Mouse (Mus musculus): Measurements from ENCODE around the gene Mpped2. TPM values are rescaled to one million over a fixed set of nuclear protein-coding genes. Genes with fewer than 3 reads are reported as not detected.

Gene Mpped2
- polyA plus RNA-seq, 1 experiment from 2014 or later = 1.3 TPM

DNA sequence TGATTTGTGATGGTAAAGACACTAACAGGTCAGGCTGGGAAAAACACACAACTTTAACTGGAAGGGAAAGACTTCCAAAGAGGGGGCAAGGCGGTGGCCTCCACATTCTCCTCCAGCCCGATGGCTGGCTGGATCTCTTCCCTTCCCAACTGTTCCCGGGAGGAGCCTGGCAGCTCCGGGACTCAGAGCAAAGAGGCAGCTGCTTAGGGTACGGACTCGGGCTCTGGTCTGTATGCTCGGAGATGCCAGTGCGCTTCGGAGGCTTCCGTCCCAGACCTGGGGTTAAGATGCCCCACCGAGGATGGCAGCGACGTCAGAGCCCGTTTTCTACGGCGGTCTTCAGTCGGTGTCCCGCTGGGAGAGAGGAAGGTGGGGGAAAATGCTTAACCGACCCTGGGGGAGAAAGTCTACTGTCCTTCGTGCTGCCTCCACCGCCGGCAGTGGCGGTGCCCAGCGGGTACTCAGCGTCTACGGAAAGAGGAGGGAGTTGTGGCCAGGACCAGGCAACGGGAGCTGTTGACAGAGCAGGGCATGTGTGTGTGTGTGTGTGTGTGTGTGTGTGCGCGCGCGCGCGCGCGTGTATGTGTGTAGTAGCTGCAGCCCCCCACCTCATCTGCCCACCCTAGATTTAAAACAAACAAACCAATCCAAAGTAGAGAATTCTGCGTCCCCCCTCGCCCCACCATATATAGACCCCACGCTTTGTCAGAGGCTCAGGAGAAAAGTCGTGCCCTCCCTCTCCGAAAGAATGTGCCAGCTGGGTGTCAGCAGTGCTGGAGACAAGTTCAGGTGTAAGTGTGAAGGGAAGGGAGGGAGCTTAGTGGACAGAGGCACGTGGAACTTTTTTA, 2.0 kb downstream of the Mpped2 start:
- TF ChIP-seq EP300 (IDR thresholded peaks at IDR 0.05; ENCODE audit: low read depth) = no peak
- TF ChIP-seq CTCF (IDR thresholded peaks at IDR 0.05; ENCODE audit: low read depth) = no peak
- H3K9ac ChIP-seq (replicated peaks) = 0 out of 2 replicates have a peak overlapping the region, but pooled peaks have one; percentile 26
- under 1% methylated on average over 40 of the region's 41 CpGs for WGBS (ENCODE audit: insufficient replicate concordance)
- no peaks in the 10 kb centered on the region for H3K36me3 ChIP-seq (replicated peaks; ENCODE audit: insufficient read depth, low read length)
- no peaks in the 10 kb centered on the region for H3K9me3 ChIP-seq (ENCODE audit: low read length)
- peak overlapping the region; percentile 68 for H3K4me3 ChIP-seq (ENCODE audit: low read depth, low read length)
- DNase-seq (peak; percentile 16), ATAC-seq (no peak)
- H3K4me2 ChIP-seq (ENCODE audit: low read depth, low read length) = peak overlapping the region; percentile 98
- H3K27me3 ChIP-seq (ENCODE audit: insufficient read depth, low read length) = peaks cover 47% of the 10 kb centered on the region
- no peaks in the 10 kb centered on the region for H3K4me1 ChIP-seq (ENCODE audit: insufficient read depth)
- H3K27ac ChIP-seq (ENCODE audit: low read depth) = no peak overlapping the region

- Histone ChIP-seq H3K9ac (replicated peaks) (no peak overlapping the region), H3K36me3 (replicated peaks; ENCODE audit: insufficient read depth, low read length) (no peaks in the 10 kb centered on the region), H3K4me1 (ENCODE audit: insufficient read depth) (no peaks in the 10 kb centered on the region), H3K4me3 (ENCODE audit: low read depth, low read length) (peak overlapping the region; percentile 68; the same call in 1 of the 2 replicates), H3K9me3 (ENCODE audit: low read length) (no peaks in the 10 kb centered on the region), H3K4me2 (ENCODE audit: low read depth, low read length) (peak overlapping the region; percentile 98), H3K27ac (ENCODE audit: low read depth) (no peak overlapping the region), H3K27me3 (ENCODE audit: insufficient read depth, low read length) (peaks cover 47% of the 10 kb centered on the region)
- ATAC-seq (no peak), DNase-seq (no peak)
- WGBS (ENCODE audit: insufficient replicate concordance) = 6% methylated on average over 13 of the region's 13 CpGs
- TF ChIP-seq EP300 (IDR thresholded peaks at IDR 0.05; ENCODE audit: low read depth) = no peak
- TF ChIP-seq CTCF (IDR thresholded peaks at IDR 0.05; ENCODE audit: low read depth) = no peak
These were observed 2.6 kb downstream of the Mpped2 start for GRCm38 (mm10) chr2:106695734-106696022.

GRCm38 (mm10) chr2:106696372-106696771, 3.3 kb downstream of the Mpped2 start:
- 78% methylated on average over 8 of the region's 8 CpGs for WGBS (ENCODE audit: insufficient replicate concordance)
- no peak overlapping the region for H3K4me3 ChIP-seq (ENCODE audit: low read depth, low read length)
- ATAC-seq (no peak), DNase-seq (no peak)
- no peak overlapping the region for H3K4me2 ChIP-seq (ENCODE audit: low read depth, low read length)
- H3K9me3 ChIP-seq (ENCODE audit: low read length) = no peaks in the 10 kb centered on the region
- TF ChIP-seq CTCF (IDR thresholded peaks at IDR 0.05; ENCODE audit: low read depth) (no peak), EP300 (IDR thresholded peaks at IDR 0.05; ENCODE audit: low read depth) (no peak)
- H3K9ac ChIP-seq (replicated peaks) = no peak overlapping the region
- H3K27ac ChIP-seq (ENCODE audit: low read depth) = no peak overlapping the region
- H3K36me3 ChIP-seq (replicated peaks; ENCODE audit: insufficient read depth, low read length) = no peaks in the 10 kb centered on the region
- H3K27me3 ChIP-seq (ENCODE audit: insufficient read depth, low read length) = peaks cover 44% of the 10 kb centered on the region
- H3K4me1 ChIP-seq (ENCODE audit: insufficient read depth) = no peaks in the 10 kb centered on the region

- H3K4me1 ChIP-seq (ENCODE audit: insufficient read depth) = no peaks in the 10 kb centered on the region
- no peaks in the 10 kb centered on the region for H3K36me3 ChIP-seq (replicated peaks; ENCODE audit: insufficient read depth, low read length)
- 88% methylated on average over 5 of the region's 5 CpGs for WGBS (ENCODE audit: insufficient replicate concordance)
- no peak overlapping the region for H3K27ac ChIP-seq (ENCODE audit: low read depth)
- no peak overlapping the region for H3K4me3 ChIP-seq (ENCODE audit: low read depth, low read length)
- H3K4me2 ChIP-seq (ENCODE audit: low read depth, low read length) = no peak overlapping the region
- DNase-seq = no peak
- TF ChIP-seq EP300 (IDR thresholded peaks at IDR 0.05; ENCODE audit: low read depth) = no peak
- no peak for TF ChIP-seq CTCF (IDR thresholded peaks at IDR 0.05; ENCODE audit: low read depth)
- H3K27me3 ChIP-seq (ENCODE audit: insufficient read depth, low read length) = no peaks in the 10 kb centered on the region
- no peak for ATAC-seq
- H3K9me3 ChIP-seq (ENCODE audit: low read length) = no peaks in the 10 kb centered on the region
- H3K9ac ChIP-seq (replicated peaks) = no peak overlapping the region
These were observed 12.6 kb downstream of the Mpped2 start for GRCm38 (mm10) chr2:106705664-106706063.

- whole genome bisulfite sequencing (ENCODE audit: insufficient replicate concordance) = 79% methylated on average over 2 of the region's 2 CpGs
- H3K36me3 ChIP-seq (replicated peaks; ENCODE audit: insufficient read depth, low read length) = no peaks in the 10 kb centered on the region
- H3K9me3 ChIP-seq (ENCODE audit: low read length) = no peaks in the 10 kb centered on the region
- TF ChIP-seq CTCF (IDR thresholded peaks at IDR 0.05; ENCODE audit: low read depth) (no peak), EP300 (IDR thresholded peaks at IDR 0.05; ENCODE audit: low read depth) (no peak)
- no peak overlapping the region for H3K27ac ChIP-seq (ENCODE audit: low read depth)
- no peak overlapping the region for H3K4me3 ChIP-seq (ENCODE audit: low read depth, low read length)
- no peaks in the 10 kb centered on the region for H3K4me1 ChIP-seq (ENCODE audit: insufficient read depth)
- ATAC-seq (no peak), DNase-seq (no peak)
- H3K4me2 ChIP-seq (ENCODE audit: low read depth, low read length) = no peak overlapping the region
- no peaks in the 10 kb centered on the region for H3K27me3 ChIP-seq (ENCODE audit: insufficient read depth, low read length)
- no peak overlapping the region for H3K9ac ChIP-seq (replicated peaks)
These were observed 14.1 kb downstream of the Mpped2 start for GRCm38 (mm10) chr2:106707136-106707535.

- DNase-seq (no peak), ATAC-seq (no peak)
- Histone ChIP-seq H3K4me2 (ENCODE audit: low read depth, low read length) (no peak overlapping the region), H3K4me1 (ENCODE audit: insufficient read depth) (no peaks in the 10 kb centered on the region), H3K9me3 (ENCODE audit: low read length) (no peaks in the 10 kb centered on the region), H3K27ac (ENCODE audit: low read depth) (no peak overlapping the region), H3K4me3 (ENCODE audit: low read depth, low read length) (no peak overlapping the region), H3K36me3 (replicated peaks; ENCODE audit: insufficient read depth, low read length) (no peaks in the 10 kb centered on the region), H3K9ac (replicated peaks) (no peak overlapping the region), H3K27me3 (ENCODE audit: insufficient read depth, low read length) (no peaks in the 10 kb centered on the region)
- no peak for TF ChIP-seq EP300 (IDR thresholded peaks at IDR 0.05; ENCODE audit: low read depth)
- TF ChIP-seq CTCF (IDR thresholded peaks at IDR 0.05; ENCODE audit: low read depth) = no peak
- WGBS (ENCODE audit: insufficient replicate concordance) = 52% methylated on average over 7 of the region's 7 CpGs
These were observed 17.9 kb downstream of the Mpped2 start for GRCm38 (mm10) chr2:106710862-106711477.

All from liver, postnatal 0 days (tissue).